Mouse (Mus musculus) heart, adult 9 months (tissue): ENCODE data around the gene Tmem145.
"Not testable (repeated sequence)": the region's sequence is repeated elsewhere in the genome, so short reads cannot be mapped to it uniquely, and the experiment has no call there.

ENCODE experiments used
- DNase-seq, 2 experiments: peaks; one replicate each; pipeline ENCODE4 v3.0.0; 2022; ENCODE audit warnings: low spot score in 2 of 2

Gene Tmem145

GRCm38 (mm10) chr7:25305956-25306613 is at the start of gene Tmem145:
TSS of gene Tmem145 (plus strand) at chr7:25306106.
- no peak for DNase-seq

GRCm38 (mm10) chr7:25261896-25262295 is 44.0 kb upstream of the Tmem145 start:
- DNase-seq = no peak

GRCm38 (mm10) chr7:25263968-25264870 is 41.7 kb upstream of the Tmem145 start:
- DNase-seq = no peak

GRCm38 (mm10) chr7:25265743-25266142 is 40.2 kb upstream of the Tmem145 start:
- DNase-seq = not testable (repeated sequence)

GRCm38 (mm10) chr7:25266180-25266962 is 39.5 kb upstream of the Tmem145 start:
- DNase-seq = peak in 1 of 2 experiments; percentile 15

GRCm38 (mm10) chr7:25267301-25267750 is 38.6 kb upstream of the Tmem145 start, which contains the start of gene Cic:
TSS of gene Cic (plus strand) at chr7:25267704.
- DNase-seq = peak; percentile 100

GRCm38 (mm10) chr7:25267751-25268463 is 38.0 kb upstream of the Tmem145 start:
- DNase-seq = peak; percentile 100

- no peak for DNase-seq
These were observed 37.3 kb upstream of the Tmem145 start for GRCm38 (mm10) chr7:25268588-25268987.

- DNase-seq = peak in 1 of 2 experiments; percentile 14
These were observed 36.9 kb upstream of the Tmem145 start for GRCm38 (mm10) chr7:25269029-25269428.

GRCm38 (mm10) chr7:25269545-25270271 is 36.2 kb upstream of the Tmem145 start:
- peak in 1 of 2 experiments; percentile 28 for DNase-seq

- peak in 1 of 2 experiments; percentile 8 for DNase-seq
These were observed 35.0 kb upstream of the Tmem145 start for GRCm38 (mm10) chr7:25270652-25271633.

- DNase-seq = no peak
These were observed 34.1 kb upstream of the Tmem145 start for GRCm38 (mm10) chr7:25271651-25272444.

- DNase-seq = peak in 1 of 2 experiments; percentile 1
These were observed 33.3 kb upstream of the Tmem145 start for GRCm38 (mm10) chr7:25272445-25273258.

GRCm38 (mm10) chr7:25273259-25274241 is 32.4 kb upstream of the Tmem145 start:
- peak in 1 of 2 experiments; percentile 4 for DNase-seq

- DNase-seq = peak in 1 of 2 experiments; percentile 2
These were observed 31.3 kb upstream of the Tmem145 start for GRCm38 (mm10) chr7:25274571-25274970.

- DNase-seq = no peak
These were observed 30.9 kb upstream of the Tmem145 start for GRCm38 (mm10) chr7:25274996-25275395.
